Mouse (Mus musculus) G1E (cell line): ENCODE results near the gene Scyl1.

Experiments
- CTCF ChIP-seq: IDR thresholded peaks from 2 replicates; pipeline ENCODE4 v1.5.1; 2012; ENCODE audit warnings: low read depth, low read length, inconsistent platforms, mixed read lengths
- TAL1 ChIP-seq: conservative IDR thresholded peaks from 2 replicates; pipeline ENCODE4 v1.6.1; 2012; ENCODE audit warnings: low read depth, low read length, inconsistent platforms, mixed read lengths

DNA sequence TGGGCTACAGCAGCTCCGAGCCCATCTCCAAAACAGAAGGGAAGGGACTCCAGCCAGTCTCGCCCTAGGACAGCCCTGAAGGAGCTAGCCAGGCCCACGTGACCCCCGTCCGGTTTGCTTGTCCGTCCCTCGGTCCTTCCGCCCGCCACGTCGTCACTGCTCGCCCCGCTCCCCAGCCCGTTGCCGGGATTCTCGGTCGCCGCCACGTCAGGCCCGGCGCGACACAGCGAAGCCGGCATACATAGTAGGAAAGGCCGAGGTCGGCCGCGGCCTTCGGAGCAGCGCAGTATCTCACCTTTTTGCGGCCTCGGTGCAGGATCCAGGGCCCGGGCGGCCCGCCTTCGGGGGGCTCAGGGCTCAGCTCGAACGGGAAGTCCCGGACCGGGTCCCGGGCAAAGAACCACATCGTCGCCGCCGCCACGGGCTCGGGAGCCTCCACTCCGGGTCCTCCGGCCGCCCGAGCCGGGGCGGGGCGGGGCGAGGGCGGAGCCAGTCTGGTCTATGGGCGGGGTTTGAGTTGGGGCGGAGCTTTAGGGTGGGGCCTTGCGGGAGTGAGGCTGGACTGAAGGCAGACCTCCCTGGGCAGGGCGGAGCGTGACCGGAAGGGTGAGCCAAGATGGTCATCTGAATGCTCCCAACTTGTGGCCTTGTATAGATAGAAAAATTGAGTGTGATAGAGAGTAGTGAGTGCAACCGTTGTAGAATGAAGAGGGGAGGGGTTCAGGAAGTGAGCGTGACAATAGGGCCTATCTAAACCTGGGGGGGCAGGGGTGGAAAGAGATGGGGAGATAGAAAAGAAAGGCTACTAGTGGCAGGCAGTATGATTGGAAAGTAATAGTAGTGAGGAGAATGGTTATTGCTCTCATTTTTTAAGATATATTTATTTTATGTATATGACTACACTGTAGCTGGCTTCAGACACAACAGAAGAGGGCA, at the start of gene Scyl1:
- TF ChIP-seq CTCF = no peak
- TF ChIP-seq TAL1 = no peak
